ENCODE assay signal across 15 mouse cellular contexts in genomic region chr2:91852446-91853191, GRCm38 (mm10).
DNase-seq lines count a peak whose midpoint lies in the region; ATAC-seq and TF ChIP-seq lines count a peak whose summit lies in the region.
"Had no signal": no experiment of that assay in that cellular context is flagged by ENCODE, and none has a peak within 500 bp of the region (broad histone marks: within the 10 kb centered on the region; RNA-seq: fewer than 3 reads in every experiment).

No protein-coding gene starts in this region.

- no peaks in the 10 kb centered on the region for H3K9me3 ChIP-seq in forebrain, postnatal 0 days (ENCODE audit: low read length)
- H3K9me3 ChIP-seq in neural tube, embryonic 15.5 days (replicated peaks): no peaks in the 10 kb centered on the region
- H3K9me3 ChIP-seq: embryonic facial prominence, embryonic 13.5 days; heart, embryonic 15.5 days; limb, embryonic 12.5 days; lung, embryonic 15.5 days had no signal

- no peak overlapping the region for H3K4me3 ChIP-seq in cerebellum, adult 2 months (replicated peaks; ENCODE audit: insufficient read depth, low read depth, low read length)
- no peak overlapping the region for H3K4me3 ChIP-seq in forebrain, postnatal 0 days (ENCODE audit: low read depth, low read length)
- H3K4me3 ChIP-seq in neural tube, embryonic 15.5 days (replicated peaks): no peak overlapping the region
- H3K4me3 ChIP-seq: embryonic facial prominence, embryonic 13.5 days; heart, embryonic 15.5 days; limb, embryonic 12.5 days; lung, embryonic 15.5 days had no signal

- WGBS in cerebellum, adult 2 months: 5% methylated on average over 2 of the region's 2 CpGs
- WGBS in forebrain, postnatal 0 days: 10% methylated on average over 2 of the region's 2 CpGs
- WGBS in neural tube, embryonic 15.5 days: 29% methylated on average over 2 of the region's 2 CpGs

- H3K4me1 ChIP-seq in cerebellum, adult 2 months (ENCODE audit: control insufficient read depth, insufficient read depth, low read length): peaks cover 12% of the 10 kb centered on the region
- peaks cover 6% of the 10 kb centered on the region; the same call in 1 of the 2 replicates for H3K4me1 ChIP-seq in forebrain, postnatal 0 days (ENCODE audit: insufficient read depth)
- H3K4me1 ChIP-seq in neural tube, embryonic 15.5 days: peaks cover 8% of the 10 kb centered on the region; the same call in 1 of the 2 replicates
- H3K4me1 ChIP-seq: embryonic facial prominence, embryonic 13.5 days; heart, embryonic 15.5 days; limb, embryonic 12.5 days; lung, embryonic 15.5 days had no signal

- TF ChIP-seq POLR2A in cerebellum, adult 2 months (IDR thresholded peaks at IDR 0.05; ENCODE audit: borderline replicate concordance, insufficient read depth, low read length): no peak

- H3K4me2 ChIP-seq in forebrain, postnatal 0 days (ENCODE audit: low read depth): no peak overlapping the region
- no peak overlapping the region for H3K4me2 ChIP-seq in neural tube, embryonic 15.5 days
- H3K4me2 ChIP-seq: embryonic facial prominence, embryonic 13.5 days; heart, embryonic 15.5 days; limb, embryonic 12.5 days; lung, embryonic 15.5 days had no signal

- no peak overlapping the region for H3K9ac ChIP-seq in forebrain, postnatal 0 days
- no peak overlapping the region for H3K9ac ChIP-seq in neural tube, embryonic 15.5 days (replicated peaks)
- H3K9ac ChIP-seq: embryonic facial prominence, embryonic 13.5 days; heart, embryonic 15.5 days; limb, embryonic 12.5 days; lung, embryonic 15.5 days had no signal

- TF ChIP-seq CTCF in cerebellum, adult 2 months (IDR thresholded peaks at IDR 0.05; ENCODE audit: borderline replicate concordance, insufficient read depth, low read depth, low read length): no peak
- TF ChIP-seq CTCF in forebrain, postnatal 0 days (IDR thresholded peaks at IDR 0.05; ENCODE audit: low read depth): no peak

- ATAC-seq in forebrain, postnatal 0 days: no peak
- ATAC-seq in neural tube, embryonic 15.5 days (ENCODE audit: low FRiP score): no peak
- ATAC-seq: intestine, embryonic 16.5 days had no signal

- DNase-seq in layer of hippocampus, adult 11-12 months (ENCODE audit: low spot score): peak; percentile 25
- DNase-seq in layer of hippocampus, postnatal 25 days (ENCODE audit: extremely low spot score in 1 of 2, low spot score in 1 of 2): no peak
- peak; percentile 39 to 64 for DNase-seq in cerebellum, adult 2 months
- DNase-seq in forebrain, postnatal 0 days: peak; percentile 41
- DNase-seq in thymus, postnatal 25 days: no peak
- DNase-seq in heart, adult 8-10 months (ENCODE audit: low spot score): no peak
- no peak for DNase-seq in lung, postnatal 4 days
- DNase-seq: thymus, postnatal 36 days had no signal

- H3K36me3 ChIP-seq in forebrain, postnatal 0 days (ENCODE audit: insufficient read depth): no peaks in the 10 kb centered on the region
- no peaks in the 10 kb centered on the region for H3K36me3 ChIP-seq in neural tube, embryonic 15.5 days
- H3K36me3 ChIP-seq: embryonic facial prominence, embryonic 13.5 days; heart, embryonic 15.5 days; limb, embryonic 12.5 days; lung, embryonic 15.5 days had no signal

- H3K27me3 ChIP-seq in cerebellum, adult 2 months (ENCODE audit: control insufficient read depth, insufficient read depth, low read length): no peaks in the 10 kb centered on the region
- no peaks in the 10 kb centered on the region for H3K27me3 ChIP-seq in forebrain, postnatal 0 days (ENCODE audit: insufficient read depth, low read length)
- H3K27me3 ChIP-seq in neural tube, embryonic 15.5 days (replicated peaks): no peaks in the 10 kb centered on the region
- H3K27me3 ChIP-seq: CH12.LX; embryonic facial prominence, embryonic 13.5 days; heart, embryonic 15.5 days; limb, embryonic 12.5 days; lung, embryonic 15.5 days had no signal

- peak overlapping the region; percentile 66; the same call in 1 of the 2 replicates for H3K27ac ChIP-seq in cerebellum, adult 2 months (ENCODE audit: insufficient read depth, low read length)
- H3K27ac ChIP-seq in forebrain, postnatal 0 days (ENCODE audit: low read depth, low read length): peak overlapping the region; percentile 3; the same call in 1 of the 2 replicates
- H3K27ac ChIP-seq in neural tube, embryonic 15.5 days (replicated peaks): peak overlapping the region; percentile 41; the same call in 1 of the 2 replicates
- H3K27ac ChIP-seq: embryonic facial prominence, embryonic 13.5 days; heart, embryonic 15.5 days; limb, embryonic 12.5 days; lung, embryonic 15.5 days had no signal

Comparison
In these comparisons a context has a peak if more than half of its experiments do, and no peak if none do; other contexts are left out.
1. DNase-seq: peak in layer of hippocampus, adult 11-12 months (single experiment), cerebellum, adult 2 months (2 of 2) and forebrain, postnatal 0 days (single experiment); none in layer of hippocampus, postnatal 25 days (0 of 2), thymus, postnatal 25 days (single experiment), heart, adult 8-10 months (single experiment) and lung, postnatal 4 days (0 of 2).
2. H3K27ac ChIP-seq: peak in every context shown above with its lines; median percentile 66 in cerebellum, adult 2 months; 41 in neural tube, embryonic 15.5 days; 3 in forebrain, postnatal 0 days.